ENCODE assay signal across 8 mouse cellular contexts in genomic region chr5:135149820-135150178, GRCm38 (mm10). TPM values are rescaled to one million over a fixed set of nuclear protein-coding genes. Genes with fewer than 3 reads are reported as not detected.
DNase-seq lines count a peak whose midpoint lies in the region; ATAC-seq and TF ChIP-seq lines count a peak whose summit lies in the region.

No protein-coding gene starts in this region.

- no peaks in the 10 kb centered on the region for H3K9me3 ChIP-seq in heart, embryonic 16.5 days (replicated peaks; ENCODE audit: control insufficient read depth, low read length)
- no peaks in the 10 kb centered on the region for H3K9me3 ChIP-seq in G1E (replicated peaks)
- H3K9me3 ChIP-seq in forebrain, postnatal 0 days (ENCODE audit: low read length): no peaks in the 10 kb centered on the region
- H3K9me3 ChIP-seq in midbrain, embryonic 10.5 days (replicated peaks): no peaks in the 10 kb centered on the region

- no peak for DNase-seq in heart, postnatal 10 days
- no peak for DNase-seq in G1E (ENCODE audit: low spot score)
- DNase-seq in forebrain, postnatal 0 days: no peak
- DNase-seq in midbrain, embryonic 10.5 days (ENCODE audit: low spot score): no peak
- no peak for DNase-seq in frontal cortex, adult 2 months (ENCODE audit: extremely low spot score in 1 of 2, low spot score in 1 of 2)
- no peak for DNase-seq in layer of hippocampus, postnatal 36 days

- TF ChIP-seq CTCF in G1E (IDR thresholded peaks at IDR 0.05; ENCODE audit: low read depth, low read length): no peak
- TF ChIP-seq CTCF in forebrain, postnatal 0 days (IDR thresholded peaks at IDR 0.05; ENCODE audit: low read depth): no peak

- no peaks in the 10 kb centered on the region for H3K27me3 ChIP-seq in heart, embryonic 16.5 days (ENCODE audit: control insufficient read depth, insufficient read depth, low read length)
- H3K27me3 ChIP-seq in G1E (ENCODE audit: insufficient read depth, low read length): no peaks in the 10 kb centered on the region
- H3K27me3 ChIP-seq in forebrain, postnatal 0 days (ENCODE audit: insufficient read depth, low read length): no peaks in the 10 kb centered on the region
- no peaks in the 10 kb centered on the region for H3K27me3 ChIP-seq in midbrain, embryonic 10.5 days (ENCODE audit: low read depth, poor library complexity, severe bottlenecking)

- H3K4me3 ChIP-seq in heart, embryonic 16.5 days (ENCODE audit: low read length): peak overlapping the region; percentile 96
- peak overlapping the region; percentile 97 for H3K4me3 ChIP-seq in G1E (ENCODE audit: low read depth, low read length)
- H3K4me3 ChIP-seq in forebrain, postnatal 0 days (ENCODE audit: low read depth, low read length): peak overlapping the region; percentile 68
- H3K4me3 ChIP-seq in midbrain, embryonic 10.5 days: peak overlapping the region; percentile 86

- peak overlapping the region; percentile 80 for H3K4me2 ChIP-seq in heart, embryonic 16.5 days (ENCODE audit: low read depth, low read length)
- peak overlapping the region; percentile 81 for H3K4me2 ChIP-seq in forebrain, postnatal 0 days (ENCODE audit: low read depth)

- H3K9ac ChIP-seq in heart, embryonic 16.5 days (ENCODE audit: low read length): peak overlapping the region; percentile 92
- peak overlapping the region; percentile 64 for H3K9ac ChIP-seq in forebrain, postnatal 0 days

- WGBS in heart, embryonic 16.5 days: 0% methylated on average over 23 of the region's 23 CpGs
- WGBS in forebrain, postnatal 0 days: under 1% methylated on average over 23 of the region's 23 CpGs
- 0% methylated on average over 23 of the region's 23 CpGs for WGBS in midbrain, embryonic 10.5 days

- peaks cover 8% of the 10 kb centered on the region for H3K36me3 ChIP-seq in heart, embryonic 16.5 days (ENCODE audit: control insufficient read depth, insufficient read depth)
- H3K36me3 ChIP-seq in G1E (replicated peaks): peaks cover 35% of the 10 kb centered on the region
- peaks cover 4% of the 10 kb centered on the region; the same call in 1 of the 2 replicates for H3K36me3 ChIP-seq in forebrain, postnatal 0 days (ENCODE audit: insufficient read depth)
- H3K36me3 ChIP-seq in midbrain, embryonic 10.5 days: peaks cover 32% of the 10 kb centered on the region

- H3K27ac ChIP-seq in heart, embryonic 16.5 days (ENCODE audit: low read length): peak overlapping the region; percentile 87
- H3K27ac ChIP-seq in forebrain, postnatal 0 days (ENCODE audit: low read depth, low read length): peak overlapping the region; percentile 57; the same call in 1 of the 2 replicates
- H3K27ac ChIP-seq in midbrain, embryonic 10.5 days (replicated peaks): peak overlapping the region; percentile 96

- H3K4me1 ChIP-seq in heart, embryonic 16.5 days (ENCODE audit: control insufficient read depth, insufficient read depth, low read length): peaks cover 15% of the 10 kb centered on the region
- peaks cover 53% of the 10 kb centered on the region for H3K4me1 ChIP-seq in G1E (ENCODE audit: insufficient read depth, low read depth, low read length)
- 0 out of 2 replicates have a peak, but pooled peaks cover 2% of the 10 kb centered on the region for H3K4me1 ChIP-seq in forebrain, postnatal 0 days (ENCODE audit: insufficient read depth)
- peaks cover 18% of the 10 kb centered on the region for H3K4me1 ChIP-seq in midbrain, embryonic 10.5 days

- no peak for ATAC-seq in heart, embryonic 16.5 days (replicated peaks; ENCODE audit: extremely low read depth, insufficient read depth, low FRiP score)
- ATAC-seq in G1E (ENCODE audit: extremely low read depth, insufficient number of reproducible peaks, low FRiP score, poor library complexity, severe bottlenecking): no peak
- no peak for ATAC-seq in forebrain, postnatal 0 days
- no peak for ATAC-seq in inflammation-experienced regulatory T-cells, adult 6 months

- intact Hi-C loops in heart, postnatal 10 days (cut with DNase I): loop anchor here (2.0 kb wide), 2 partner anchors 17 to 39 kb away; no protein-coding TSS in a partner anchor

RNA-seq across cellular contexts. Expression of gene Tbl2, which starts 0.3 kb away (rescaled TPM):
- 18.9 and 20.3 TPM in 2 replicates for polyA plus RNA-seq in heart, embryonic 16.5 days (2015; fragmentation: Nextera tagmentation; extraction: Ambion mirVana)
- total RNA-seq in heart, postnatal 10 days (2021): 10 to 100 TPM; 13.0 to 15.6 TPM
- total RNA-seq in G1E (2014; fragmentation: Nextera tagmentation) (27.9 and 37.2 TPM in 2 replicates), G1E (2017) (21.5 and 25.1 TPM in 2 replicates)
- polyA plus RNA-seq in G1E (2012): 18.2 and 22.5 TPM in 2 replicates
- total RNA-seq in forebrain, postnatal 0 days (2014; rRNA removed): 13.5 and 35.2 TPM in 2 replicates
- 9.2 and 12.0 TPM in 2 replicates for polyA plus RNA-seq in forebrain, postnatal 0 days (2015; fragmentation: Nextera tagmentation; extraction: Ambion mirVana)
- polyA plus RNA-seq in midbrain, embryonic 10.5 days (2016; fragmentation: Nextera tagmentation; extraction: Ambion mirVana): 23.6 and 25.8 TPM in 2 replicates
- 9.5 and 10.7 TPM in 2 replicates for polyA plus RNA-seq in frontal cortex, adult 2 months (2012; rRNA removed)
- polyA plus RNA-seq in inflammation-experienced regulatory T-cells, adult 6 months (2017; shearing (Covaris generic)): 1 to 10 TPM; 5.2 to 9.2 (median 5.8) TPM
- total RNA-seq in layer of hippocampus, postnatal 36 days (2021): 10 to 100 TPM; 32.3 to 33.0 TPM

RNA-seq across cellular contexts. Expression of gene Bcl7b, which starts 18.3 kb away (rescaled TPM):
- polyA plus RNA-seq in heart, embryonic 16.5 days (2015; fragmentation: Nextera tagmentation; extraction: Ambion mirVana): 40.1 and 47.7 TPM in 2 replicates
- 10 to 100 TPM; 33.5 to 35.8 TPM for total RNA-seq in heart, postnatal 10 days (2021)
- total RNA-seq in G1E (2014; fragmentation: Nextera tagmentation) (33.6 and 54.5 TPM in 2 replicates), G1E (2017) (23.5 and 27.9 TPM in 2 replicates)
- 51.1 and 52.4 TPM in 2 replicates for polyA plus RNA-seq in G1E (2012)
- total RNA-seq in forebrain, postnatal 0 days (2014; rRNA removed): 30.3 and 31.4 TPM in 2 replicates
- 42.6 TPM in 2 replicates for polyA plus RNA-seq in forebrain, postnatal 0 days (2015; fragmentation: Nextera tagmentation; extraction: Ambion mirVana)
- polyA plus RNA-seq in midbrain, embryonic 10.5 days (2016; fragmentation: Nextera tagmentation; extraction: Ambion mirVana): 49.4 and 49.5 TPM in 2 replicates
- polyA plus RNA-seq in frontal cortex, adult 2 months (2012; rRNA removed): 42.2 TPM in 2 replicates
- polyA plus RNA-seq in inflammation-experienced regulatory T-cells, adult 6 months (2017; shearing (Covaris generic)): 10 to 100 TPM; 39.0 to 55.4 (median 54.2) TPM
- total RNA-seq in layer of hippocampus, postnatal 36 days (2021): 10 to 100 TPM; 51.2 to 51.5 TPM

RNA-seq across cellular contexts. Expression of gene Baz1b, which starts 37.3 kb away (rescaled TPM):
- 21.1 and 22.9 TPM in 2 replicates for polyA plus RNA-seq in heart, embryonic 16.5 days (2015; fragmentation: Nextera tagmentation; extraction: Ambion mirVana)
- 10 to 100 TPM; 41.6 to 48.5 TPM for total RNA-seq in heart, postnatal 10 days (2021)
- 223 and 232 TPM in 2 replicates for total RNA-seq in G1E (2014; fragmentation: Nextera tagmentation)
- 159 and 187 TPM in 2 replicates for total RNA-seq in G1E (2017)
- 65.7 and 67.9 TPM in 2 replicates for polyA plus RNA-seq in G1E (2012)
- total RNA-seq in forebrain, postnatal 0 days (2014; rRNA removed): 44.4 and 51.6 TPM in 2 replicates
- 11.1 and 15.0 TPM in 2 replicates for polyA plus RNA-seq in forebrain, postnatal 0 days (2015; fragmentation: Nextera tagmentation; extraction: Ambion mirVana)
- polyA plus RNA-seq in midbrain, embryonic 10.5 days (2016; fragmentation: Nextera tagmentation; extraction: Ambion mirVana): 49.3 and 51.5 TPM in 2 replicates
- 62.8 and 64.8 TPM in 2 replicates for polyA plus RNA-seq in frontal cortex, adult 2 months (2012; rRNA removed)
- 10 to 100 TPM; 25.0 to 27.5 (median 26.0) TPM for polyA plus RNA-seq in inflammation-experienced regulatory T-cells, adult 6 months (2017; shearing (Covaris generic))
- 10 to 100 TPM; 78.5 to 86.3 TPM for total RNA-seq in layer of hippocampus, postnatal 36 days (2021)
